Mouse (Mus musculus): ENCODE measurements at regions not wholly inside any gene's neighbourhood (a gene's known extent, or its start where the extent isn't known, plus 50 kb on each side); places are given as distances from the start of the nearest gene placed in this dataset.

- H3K4me2 ChIP-seq (ENCODE audit: low read depth, low read length, poor library complexity, severe bottlenecking) = no peak overlapping the region
- TF ChIP-seq CTCF (IDR thresholded peaks at IDR 0.05) = no peak
- ATAC-seq (ENCODE audit: low FRiP score) (no peak), DNase-seq (ENCODE audit: low spot score) (no peak)
- H3K36me3 ChIP-seq (ENCODE audit: insufficient read depth, low read length) = no peaks in the 10 kb centered on the region
- no peak overlapping the region for H3K27ac ChIP-seq (ENCODE audit: low read depth, low read length)
- WGBS = 88% methylated on average over 7 of the region's 7 CpGs
- no peak overlapping the region for H3K9ac ChIP-seq (replicated peaks; ENCODE audit: low read length, poor library complexity, severe bottlenecking)
- H3K27me3 ChIP-seq (ENCODE audit: insufficient read depth, low read length) = no peaks in the 10 kb centered on the region
- H3K4me3 ChIP-seq (ENCODE audit: low read depth, low read length) = no peak overlapping the region
- H3K4me1 ChIP-seq (ENCODE audit: insufficient read depth, low read length) = no peaks in the 10 kb centered on the region
- H3K9me3 ChIP-seq (ENCODE audit: low read length) = 0 out of 2 replicates have a peak, but pooled peaks cover 3% of the 10 kb centered on the region
These were observed 53.4 kb upstream of the Mb21d2 start for GRCm38 (mm10) chr16:28982901-28983300.

All from midbrain, postnatal 0 days (tissue).